Mouse (Mus musculus) forebrain, embryonic 11.5 days (tissue): ENCODE measurements around the gene Ap2a1. TPM values are rescaled to one million over a fixed set of nuclear protein-coding genes. Genes with fewer than 3 reads are reported as not detected.
A peak's percentile ranks its signal among the peaks of the same experiment; 100 is the strongest.

ENCODE experiments used
- ATAC-seq: fragments of 200-750 bp; cut with Nextera tagmentation; replicated peaks from 2 replicates; pipeline ENCODE4 v1.8.0; 2017; ENCODE audit warnings: moderate TSS enrichment; ENCODE audit not compliant: low FRiP score
- DNase-seq: peaks from one replicate; pipeline ENCODE4 v3.0.0-alpha.2; 2017; ENCODE audit warnings: low spot score
- H3K27ac ChIP-seq: fragments of 300-500 bp; sonication (generic); 2 replicates; pipeline ENCODE4 v1.5.1; 2014; ENCODE audit warnings: low read depth, low read length
- H3K27me3 ChIP-seq: fragments of 300-500 bp; sonication (generic); 2 replicates; pipeline ENCODE4 v1.6.1; 2014; ENCODE audit warnings: mild to moderate bottlenecking, low read length, mixed read lengths; ENCODE audit not compliant: control insufficient read depth, insufficient read depth
- H3K36me3 ChIP-seq: fragments of 300-500 bp; sonication (generic); 2 replicates; pipeline ENCODE4 v1.6.1; 2014; ENCODE audit warnings: mild to moderate bottlenecking, low read length, moderate library complexity, mixed read lengths; ENCODE audit not compliant: control insufficient read depth, insufficient read depth
- H3K4me1 ChIP-seq: fragments of 300-500 bp; sonication (generic); replicated peaks from 2 replicates; pipeline ENCODE4 v1.6.1; 2014; ENCODE audit warnings: low read length, mixed read lengths; ENCODE audit not compliant: control insufficient read depth, insufficient read depth
- H3K4me2 ChIP-seq: fragments of 300-500 bp; sonication (generic); 2 replicates; pipeline ENCODE4 v1.6.1; 2014; ENCODE audit warnings: low read depth, mild to moderate bottlenecking, low read length, moderate library complexity, mixed read lengths; ENCODE audit not compliant: severe bottlenecking
- H3K4me3 ChIP-seq: fragments of 300-500 bp; sonication (generic); 2 replicates; pipeline ENCODE4 v1.5.1; 2014; ENCODE audit warnings: low read depth, low read length
- H3K9ac ChIP-seq: fragments of 300-500 bp; sonication (generic); 2 replicates; pipeline ENCODE4 v1.6.1; 2014; ENCODE audit warnings: low read length
- H3K9me3 ChIP-seq: fragments of 300-500 bp; sonication (generic); 2 replicates; pipeline ENCODE4 v1.6.1; 2016; ENCODE audit warnings: low read length, mixed read lengths; ENCODE audit not compliant: control insufficient read depth
- WGBS: fragments of 180-500 bp; shearing (Covaris S2); extraction: QIAGEN DNeasy Blood & Tissue Kit; methylation state at CpG from one replicate; pipeline ENCODE4 v1.1.7; 2014; 5-methylcytosine and 5-hydroxymethylcytosine counted together
- polyA plus RNA-seq: library from polyadenylated mRNA; unstranded; fragments of >200 nt; fragmentation: Nextera tagmentation; extraction: Ambion mirVana; gene quantifications from 2 replicates; pipeline ENCODE4 v1.2.1, GENCODE M21; 2014

Ap2a1 gene
- polyA plus RNA-seq, 1 experiment from 2014 or later, result 88.8 TPM

DNA sequence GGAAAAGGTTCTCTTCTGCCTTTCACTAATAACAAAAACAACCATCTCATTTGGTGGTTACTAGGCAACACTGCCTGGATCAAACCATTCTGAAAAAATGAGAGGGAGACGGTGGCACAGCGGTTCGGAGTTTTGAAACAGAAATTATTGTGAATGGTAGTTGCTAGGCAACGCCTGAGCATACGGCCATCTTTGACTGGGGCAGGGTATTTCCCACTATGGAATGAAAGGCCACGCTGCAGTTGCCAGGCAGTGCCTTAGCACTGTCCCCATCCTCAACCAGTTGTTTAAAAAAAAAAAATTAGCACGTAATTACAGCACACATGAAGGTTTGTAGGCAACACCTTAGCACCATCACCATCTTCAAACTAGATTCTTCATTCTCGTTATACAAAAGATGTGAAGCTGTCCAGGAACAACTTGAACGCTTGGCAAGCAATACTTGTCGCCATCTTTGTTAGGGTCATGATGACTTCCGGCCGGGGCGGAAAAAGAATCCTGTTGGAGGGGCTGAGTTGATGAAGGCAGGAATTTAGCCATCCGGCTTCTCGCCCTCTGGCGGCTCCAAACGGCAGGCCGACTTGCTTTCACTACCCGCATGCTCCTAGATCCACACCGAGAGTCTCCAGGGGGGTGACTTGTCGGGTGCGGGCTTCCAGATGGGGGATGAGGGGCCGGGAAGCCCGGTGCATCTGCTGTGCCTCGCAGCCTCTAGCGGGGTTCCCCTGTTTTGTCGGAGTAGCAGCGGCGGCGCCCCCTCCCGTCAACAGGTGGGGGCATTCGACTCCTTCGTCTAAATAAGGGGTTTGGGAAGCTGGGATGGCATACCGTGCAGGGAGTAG lies 33.5 kb downstream of the Ap2a1 start, which contains the start of gene Fuz:
TSS of gene Fuz (plus strand) at position 487 of the 842 bp plus-strand sequence.
- Histone ChIP-seq H3K4me2 (peak within 1 kb of the TSS; percentile 85), H3K9ac (peak within 1 kb of the TSS; percentile 76), H3K4me1 (peaks cover 24% of the 10 kb centered on the region), H3K36me3 (no peaks in the 10 kb centered on the region; the same call in 1 of the 2 replicates), H3K27ac (peak within 1 kb of the TSS; percentile 88), H3K9me3 (no peaks in the 10 kb centered on the region), H3K27me3 (no peaks in the 10 kb centered on the region), H3K4me3 (peak within 1 kb of the TSS; percentile 61)
- under 1% methylated on average over 34 of the region's 34 CpGs for WGBS
- ATAC-seq (peak; percentile 67), DNase-seq (peak; percentile 93)

DNA sequence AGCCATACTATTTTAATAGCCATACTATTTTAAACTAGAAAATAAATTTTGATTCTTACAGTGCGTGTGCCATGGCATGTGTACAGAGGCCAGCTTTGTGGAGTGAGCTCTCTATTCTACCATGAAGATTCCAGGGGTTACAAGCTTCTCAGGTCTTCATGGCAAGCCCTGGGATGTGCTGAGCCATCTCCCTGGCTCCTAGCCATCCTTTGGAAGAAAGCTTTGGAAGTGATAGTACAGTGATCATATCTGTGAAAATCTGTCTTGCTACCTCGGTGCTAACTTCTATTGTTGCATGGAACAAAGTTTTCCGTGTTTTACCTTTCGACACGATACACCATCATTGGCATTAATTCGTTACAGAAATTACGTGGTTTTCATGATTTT lies 34.1 kb downstream of the Ap2a1 start:
- WGBS, result 46% methylated on average over 7 of the region's 7 CpGs
- Histone ChIP-seq H3K9ac (0 out of 2 replicates have a peak overlapping the region, but pooled peaks have one; percentile 12), H3K9me3 (no peaks in the 10 kb centered on the region)

GRCm38 (mm10) chr7:44894175-44894574 lies 35.1 kb downstream of the Ap2a1 start:
- 89% methylated on average over 3 of the region's 3 CpGs for WGBS
- Histone ChIP-seq H3K9me3 (no peaks in the 10 kb centered on the region), H3K4me2 (no peak overlapping the region), H3K36me3 (no peaks in the 10 kb centered on the region; the same call in 1 of the 2 replicates), H3K4me3 (no peak overlapping the region), H3K9ac (no peak overlapping the region), H3K27me3 (no peaks in the 10 kb centered on the region), H3K27ac (peak overlapping the region; percentile 95; the same call in 1 of the 2 replicates), H3K4me1 (peaks cover 30% of the 10 kb centered on the region)
- ATAC-seq (no peak), DNase-seq (no peak)

More for the DNA sequence above, 34.1 kb downstream of the Ap2a1 start:
- H3K4me3 ChIP-seq, result peak overlapping the region; percentile 61
- peak overlapping the region; percentile 85 for H3K4me2 ChIP-seq
- no peaks in the 10 kb centered on the region for H3K27me3 ChIP-seq
- DNase-seq, result no peak
- no peak for ATAC-seq
- peak overlapping the region; percentile 88 for H3K27ac ChIP-seq
- no peaks in the 10 kb centered on the region; the same call in 1 of the 2 replicates for H3K36me3 ChIP-seq
- peaks cover 30% of the 10 kb centered on the region for H3K4me1 ChIP-seq

DNA sequence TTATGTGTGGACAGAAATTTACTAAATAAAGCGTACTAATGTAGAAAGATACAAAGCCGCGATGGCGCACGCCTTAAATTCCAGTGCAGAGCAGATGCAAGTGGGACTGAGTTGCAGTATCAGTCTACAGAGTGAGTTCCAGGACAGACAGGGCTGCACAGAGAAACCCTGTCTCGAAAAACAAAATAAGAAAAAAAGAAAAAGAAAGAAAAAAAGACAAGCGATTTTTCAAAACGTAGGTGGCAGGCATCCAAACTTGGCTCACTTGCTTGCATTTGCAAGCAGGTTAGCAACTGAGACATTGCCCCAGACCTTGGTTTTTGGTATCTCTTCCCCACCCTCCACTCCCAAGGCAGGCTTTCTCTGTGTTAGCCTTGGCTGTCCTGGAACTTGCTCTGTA lies 36.1 kb downstream of the Ap2a1 start:
- no peaks in the 10 kb centered on the region for H3K9me3 ChIP-seq
- WGBS, result 14% methylated on average over 8 of the region's 8 CpGs

GRCm38 (mm10) chr7:44892276-44892921 lies 36.9 kb downstream of the Ap2a1 start, which contains the start of gene Med25:
TSS of gene Med25 (minus strand) at chr7:44892712.
- H3K4me3 ChIP-seq, result peak within 1 kb of the TSS; percentile 86
- ATAC-seq, result peak; percentile 79
- no peaks in the 10 kb centered on the region for H3K27me3 ChIP-seq
- peak within 1 kb of the TSS; percentile 95 for H3K27ac ChIP-seq
- H3K4me2 ChIP-seq, result peak within 1 kb of the TSS; percentile 88
- no peaks in the 10 kb centered on the region; the same call in 1 of the 2 replicates for H3K36me3 ChIP-seq
- H3K9me3 ChIP-seq, result no peaks in the 10 kb centered on the region
- H3K9ac ChIP-seq, result peak within 1 kb of the TSS; percentile 84
- DNase-seq, result peak; percentile 94
- H3K4me1 ChIP-seq, result peaks cover 30% of the 10 kb centered on the region
- under 1% methylated on average over 56 of the region's 56 CpGs for WGBS

More for the DNA sequence above, 36.1 kb downstream of the Ap2a1 start:
- DNase-seq (no peak), ATAC-seq (no peak)
- peak overlapping the region; percentile 49 for H3K4me2 ChIP-seq
- H3K27ac ChIP-seq, result peak overlapping the region; percentile 95
- H3K27me3 ChIP-seq, result no peaks in the 10 kb centered on the region
- peaks cover 30% of the 10 kb centered on the region for H3K4me1 ChIP-seq
- H3K36me3 ChIP-seq, result no peaks in the 10 kb centered on the region; the same call in 1 of the 2 replicates
- peak overlapping the region; percentile 1; the same call in 1 of the 2 replicates for H3K4me3 ChIP-seq
- peak overlapping the region; percentile 49 for H3K9ac ChIP-seq

- no peaks in the 10 kb centered on the region; the same call in 1 of the 2 replicates for H3K36me3 ChIP-seq
- no peaks in the 10 kb centered on the region for H3K27me3 ChIP-seq
- H3K9me3 ChIP-seq, result no peaks in the 10 kb centered on the region
- peak overlapping the region; percentile 88 for H3K4me2 ChIP-seq
- WGBS, result 37% methylated on average over 6 of the region's 6 CpGs
- peak overlapping the region; percentile 84 for H3K9ac ChIP-seq
- no peak for DNase-seq
- H3K4me1 ChIP-seq, result peaks cover 28% of the 10 kb centered on the region
- H3K4me3 ChIP-seq, result peak overlapping the region; percentile 86
- H3K27ac ChIP-seq, result peak overlapping the region; percentile 95; the same call in 1 of the 2 replicates
- no peak for ATAC-seq
These were observed 37.7 kb downstream of the Ap2a1 start for GRCm38 (mm10) chr7:44891611-44892010.

GRCm38 (mm10) chr7:44890737-44891136 lies 38.6 kb downstream of the Ap2a1 start:
- no peak overlapping the region for H3K27ac ChIP-seq
- peaks cover 26% of the 10 kb centered on the region for H3K4me1 ChIP-seq
- H3K36me3 ChIP-seq, result peaks cover 2% of the 10 kb centered on the region; the same call in 1 of the 2 replicates

DNA sequence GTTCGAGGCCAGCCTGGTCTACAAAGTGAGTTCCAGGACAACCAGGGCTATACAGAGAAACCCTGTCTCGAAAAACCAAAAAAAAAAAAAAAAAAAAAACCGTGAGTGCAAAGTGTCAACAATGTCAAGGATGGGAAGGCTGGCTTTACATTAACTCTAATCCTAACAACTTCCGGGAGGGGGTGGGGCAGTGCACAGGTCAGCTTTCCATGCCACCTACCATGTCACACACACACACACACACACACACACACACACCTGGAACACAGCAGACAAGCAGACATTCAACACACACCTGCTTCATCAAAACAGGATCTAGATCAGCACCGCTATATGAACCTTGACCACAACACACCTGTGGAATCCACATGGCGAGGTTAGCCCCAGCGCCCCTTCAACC lies 39.1 kb downstream of the Ap2a1 start:
- Histone ChIP-seq H3K27me3 (no peaks in the 10 kb centered on the region), H3K4me1 (peaks cover 25% of the 10 kb centered on the region), H3K4me2 (no peak overlapping the region), H3K27ac (no peak overlapping the region), H3K4me3 (no peak overlapping the region), H3K36me3 (peaks cover 2% of the 10 kb centered on the region; the same call in 1 of the 2 replicates), H3K9me3 (no peaks in the 10 kb centered on the region), H3K9ac (no peak overlapping the region; the same call in 1 of the 2 replicates)
- 95% methylated on average over 6 of the region's 7 CpGs for WGBS
- ATAC-seq, result no peak
- no peak for DNase-seq

More at GRCm38 (mm10) chr7:44890737-44891136, 38.6 kb downstream of the Ap2a1 start:
- 87% methylated on average over 4 of the region's 4 CpGs for WGBS
- Histone ChIP-seq H3K4me2 (peak overlapping the region; percentile 88), H3K9me3 (no peaks in the 10 kb centered on the region), H3K27me3 (no peaks in the 10 kb centered on the region), H3K4me3 (peak overlapping the region; percentile 86), H3K9ac (peak overlapping the region; percentile 84; the same call in 1 of the 2 replicates)
- no peak for DNase-seq
- no peak for ATAC-seq
